Mouse (Mus musculus): Measurements from ENCODE around the gene Ankdd1a. TPM values are rescaled to one million over a fixed set of nuclear protein-coding genes. Genes with fewer than 3 reads are reported as not detected.

The Ankdd1a gene
- polyA plus RNA-seq, 1 experiment from 2014 or later, result 1.0 TPM

- Histone ChIP-seq H3K4me3 (replicated peaks; ENCODE audit: low read length) (no peak overlapping the region), H3K4me1 (replicated peaks; ENCODE audit: control insufficient read depth, insufficient read depth, low read length) (no peaks in the 10 kb centered on the region), H3K9me3 (ENCODE audit: control insufficient read depth, low read length) (no peaks in the 10 kb centered on the region), H3K36me3 (replicated peaks; ENCODE audit: control insufficient read depth, insufficient read depth) (peaks cover 19% of the 10 kb centered on the region), H3K9ac (no peak overlapping the region), H3K27me3 (ENCODE audit: control insufficient read depth, insufficient read depth, low read length) (no peaks in the 10 kb centered on the region), H3K27ac (no peak overlapping the region), H3K4me2 (replicated peaks) (no peak overlapping the region)
- ATAC-seq (ENCODE audit: low FRiP score) (no peak), DNase-seq (ENCODE audit: low spot score) (no peak)
- WGBS, result 93% methylated on average over 2 of the region's 2 CpGs
These were observed 27.6 kb downstream of the Ankdd1a start for GRCm38 (mm10) chr9:65492351-65492750.

GRCm38 (mm10) chr9:65491476-65491875 is 28.5 kb downstream of the Ankdd1a start:
- Histone ChIP-seq H3K27me3 (ENCODE audit: control insufficient read depth, insufficient read depth, low read length) (no peaks in the 10 kb centered on the region), H3K4me2 (replicated peaks) (no peak overlapping the region), H3K27ac (no peak overlapping the region), H3K9ac (no peak overlapping the region), H3K4me1 (replicated peaks; ENCODE audit: control insufficient read depth, insufficient read depth, low read length) (no peaks in the 10 kb centered on the region), H3K36me3 (replicated peaks; ENCODE audit: control insufficient read depth, insufficient read depth) (peaks cover 28% of the 10 kb centered on the region), H3K9me3 (ENCODE audit: control insufficient read depth, low read length) (no peaks in the 10 kb centered on the region), H3K4me3 (replicated peaks; ENCODE audit: low read length) (no peak overlapping the region)
- no peak for DNase-seq (ENCODE audit: low spot score)
- 88% methylated on average over 3 of the region's 3 CpGs for WGBS
- ATAC-seq (ENCODE audit: low FRiP score), result no peak

GRCm38 (mm10) chr9:65480071-65480470 is 39.9 kb downstream of the Ankdd1a start:
- Histone ChIP-seq H3K4me1 (replicated peaks; ENCODE audit: control insufficient read depth, insufficient read depth, low read length) (no peaks in the 10 kb centered on the region), H3K9me3 (ENCODE audit: control insufficient read depth, low read length) (no peaks in the 10 kb centered on the region), H3K4me3 (replicated peaks; ENCODE audit: low read length) (no peak overlapping the region), H3K36me3 (replicated peaks; ENCODE audit: control insufficient read depth, insufficient read depth) (peaks cover 96% of the 10 kb centered on the region), H3K9ac (no peak overlapping the region), H3K27me3 (ENCODE audit: control insufficient read depth, insufficient read depth, low read length) (no peaks in the 10 kb centered on the region), H3K27ac (no peak overlapping the region), H3K4me2 (replicated peaks) (no peak overlapping the region)
- DNase-seq (ENCODE audit: low spot score) (no peak), ATAC-seq (ENCODE audit: low FRiP score) (no peak)
- 88% methylated on average over 5 of the region's 5 CpGs for WGBS

- no peaks in the 10 kb centered on the region for H3K4me1 ChIP-seq (replicated peaks; ENCODE audit: control insufficient read depth, insufficient read depth, low read length)
- DNase-seq (ENCODE audit: low spot score), result no peak
- peaks cover 95% of the 10 kb centered on the region for H3K36me3 ChIP-seq (replicated peaks; ENCODE audit: control insufficient read depth, insufficient read depth)
- H3K4me2 ChIP-seq (replicated peaks), result no peak overlapping the region
- no peak overlapping the region for H3K9ac ChIP-seq
- H3K4me3 ChIP-seq (replicated peaks; ENCODE audit: low read length), result no peak overlapping the region
- no peaks in the 10 kb centered on the region for H3K9me3 ChIP-seq (ENCODE audit: control insufficient read depth, low read length)
- 89% methylated on average over 8 of the region's 8 CpGs for WGBS
- H3K27me3 ChIP-seq (ENCODE audit: control insufficient read depth, insufficient read depth, low read length), result no peaks in the 10 kb centered on the region
- H3K27ac ChIP-seq, result no peak overlapping the region
- ATAC-seq (ENCODE audit: low FRiP score), result no peak
These were observed 40.8 kb downstream of the Ankdd1a start for GRCm38 (mm10) chr9:65479158-65479557.

GRCm38 (mm10) chr9:65472769-65473168 is 47.2 kb downstream of the Ankdd1a start:
- ATAC-seq (ENCODE audit: low FRiP score) (no peak), DNase-seq (ENCODE audit: low spot score) (no peak)
- H3K27ac ChIP-seq, result no peak overlapping the region
- no peaks in the 10 kb centered on the region for H3K4me1 ChIP-seq (replicated peaks; ENCODE audit: control insufficient read depth, insufficient read depth, low read length)
- no peak overlapping the region for H3K4me2 ChIP-seq (replicated peaks)
- no peak overlapping the region for H3K4me3 ChIP-seq (replicated peaks; ENCODE audit: low read length)
- WGBS, result 93% methylated on average over 4 of the region's 4 CpGs
- peaks cover 84% of the 10 kb centered on the region for H3K36me3 ChIP-seq (replicated peaks; ENCODE audit: control insufficient read depth, insufficient read depth)
- H3K9ac ChIP-seq, result no peak overlapping the region
- H3K27me3 ChIP-seq (ENCODE audit: control insufficient read depth, insufficient read depth, low read length), result no peaks in the 10 kb centered on the region
- H3K9me3 ChIP-seq (ENCODE audit: control insufficient read depth, low read length), result no peaks in the 10 kb centered on the region

GRCm38 (mm10) chr9:65467686-65468085 is 52.3 kb downstream of the Ankdd1a start:
- H3K4me3 ChIP-seq (replicated peaks; ENCODE audit: low read length), result no peak overlapping the region
- no peak overlapping the region for H3K4me2 ChIP-seq (replicated peaks)
- 0 out of 2 replicates have a peak, but pooled peaks cover under 1% of the 10 kb centered on the region for H3K4me1 ChIP-seq (replicated peaks; ENCODE audit: control insufficient read depth, insufficient read depth, low read length)
- no peak overlapping the region for H3K9ac ChIP-seq
- H3K9me3 ChIP-seq (ENCODE audit: control insufficient read depth, low read length), result no peaks in the 10 kb centered on the region
- DNase-seq (ENCODE audit: low spot score) (no peak), ATAC-seq (ENCODE audit: low FRiP score) (no peak)
- no peak overlapping the region for H3K27ac ChIP-seq
- 55% methylated on average over 11 of the region's 11 CpGs for WGBS
- H3K36me3 ChIP-seq (replicated peaks; ENCODE audit: control insufficient read depth, insufficient read depth), result peaks cover 60% of the 10 kb centered on the region
- no peaks in the 10 kb centered on the region for H3K27me3 ChIP-seq (ENCODE audit: control insufficient read depth, insufficient read depth, low read length)

GRCm38 (mm10) chr9:65465241-65465640 is 54.8 kb downstream of the Ankdd1a start:
- Histone ChIP-seq H3K9ac (no peak overlapping the region), H3K27ac (no peak overlapping the region), H3K4me2 (replicated peaks) (no peak overlapping the region), H3K27me3 (ENCODE audit: control insufficient read depth, insufficient read depth, low read length) (no peaks in the 10 kb centered on the region), H3K36me3 (replicated peaks; ENCODE audit: control insufficient read depth, insufficient read depth) (peaks cover 38% of the 10 kb centered on the region), H3K4me1 (replicated peaks; ENCODE audit: control insufficient read depth, insufficient read depth, low read length) (peaks cover 17% of the 10 kb centered on the region), H3K4me3 (replicated peaks; ENCODE audit: low read length) (no peak overlapping the region), H3K9me3 (ENCODE audit: control insufficient read depth, low read length) (no peaks in the 10 kb centered on the region)
- no peak for ATAC-seq (ENCODE audit: low FRiP score)
- DNase-seq (ENCODE audit: low spot score), result no peak
- WGBS, result 98% methylated on average over 2 of the region's 2 CpGs

- no peak for DNase-seq (ENCODE audit: low spot score)
- H3K27me3 ChIP-seq (ENCODE audit: control insufficient read depth, insufficient read depth, low read length), result no peaks in the 10 kb centered on the region
- no peak overlapping the region for H3K27ac ChIP-seq
These were observed 55.8 kb downstream of the Ankdd1a start for GRCm38 (mm10) chr9:65464161-65464560.

GRCm38 (mm10) chr9:65462544-65462943 is 57.4 kb downstream of the Ankdd1a start:
- H3K4me2 ChIP-seq (replicated peaks), result 0 out of 2 replicates have a peak overlapping the region, but pooled peaks have one; percentile 82
- no peak for ATAC-seq (ENCODE audit: low FRiP score)
- no peak overlapping the region for H3K9ac ChIP-seq
- no peaks in the 10 kb centered on the region for H3K27me3 ChIP-seq (ENCODE audit: control insufficient read depth, insufficient read depth, low read length)
- 79% methylated on average over 5 of the region's 5 CpGs for WGBS
- peaks cover 23% of the 10 kb centered on the region for H3K36me3 ChIP-seq (replicated peaks; ENCODE audit: control insufficient read depth, insufficient read depth)
- H3K4me1 ChIP-seq (replicated peaks; ENCODE audit: control insufficient read depth, insufficient read depth, low read length), result peaks cover 22% of the 10 kb centered on the region
- H3K9me3 ChIP-seq (ENCODE audit: control insufficient read depth, low read length), result no peaks in the 10 kb centered on the region
- H3K4me3 ChIP-seq (replicated peaks; ENCODE audit: low read length), result no peak overlapping the region
- no peak for DNase-seq (ENCODE audit: low spot score)
- no peak overlapping the region for H3K27ac ChIP-seq

More at GRCm38 (mm10) chr9:65464161-65464560, 55.8 kb downstream of the Ankdd1a start:
- WGBS, result 91% methylated on average over 6 of the region's 6 CpGs
- H3K9ac ChIP-seq, result no peak overlapping the region
- no peak overlapping the region for H3K4me2 ChIP-seq (replicated peaks)
- peaks cover 22% of the 10 kb centered on the region for H3K4me1 ChIP-seq (replicated peaks; ENCODE audit: control insufficient read depth, insufficient read depth, low read length)
- no peaks in the 10 kb centered on the region for H3K9me3 ChIP-seq (ENCODE audit: control insufficient read depth, low read length)
- no peak for ATAC-seq (ENCODE audit: low FRiP score)
- H3K36me3 ChIP-seq (replicated peaks; ENCODE audit: control insufficient read depth, insufficient read depth), result peaks cover 27% of the 10 kb centered on the region
- H3K4me3 ChIP-seq (replicated peaks; ENCODE audit: low read length), result no peak overlapping the region
